Mouse (Mus musculus) cortical plate, adult 2 months (tissue): ENCODE data around the gene Rab42.
A peak's percentile ranks its signal among the peaks of the same experiment; 100 is the strongest.

ENCODE experiments used
- CTCF ChIP-seq: fragments of 200-500 bp; IDR thresholded peaks from 2 replicates; pipeline ENCODE4 v1.5.1; 2011; ENCODE audit warnings: mild to moderate bottlenecking, control low read depth, low read length; ENCODE audit not compliant: insufficient read depth; ENCODE audit errors: extremely low read depth
- POLR2A ChIP-seq: fragments of 200-500 bp; IDR thresholded peaks from 2 replicates; pipeline ENCODE4 v1.6.1; 2011; ENCODE audit warnings: mild to moderate bottlenecking, low read length, control low read depth; ENCODE audit not compliant: insufficient read depth; ENCODE audit errors: extremely low read depth

DNA sequence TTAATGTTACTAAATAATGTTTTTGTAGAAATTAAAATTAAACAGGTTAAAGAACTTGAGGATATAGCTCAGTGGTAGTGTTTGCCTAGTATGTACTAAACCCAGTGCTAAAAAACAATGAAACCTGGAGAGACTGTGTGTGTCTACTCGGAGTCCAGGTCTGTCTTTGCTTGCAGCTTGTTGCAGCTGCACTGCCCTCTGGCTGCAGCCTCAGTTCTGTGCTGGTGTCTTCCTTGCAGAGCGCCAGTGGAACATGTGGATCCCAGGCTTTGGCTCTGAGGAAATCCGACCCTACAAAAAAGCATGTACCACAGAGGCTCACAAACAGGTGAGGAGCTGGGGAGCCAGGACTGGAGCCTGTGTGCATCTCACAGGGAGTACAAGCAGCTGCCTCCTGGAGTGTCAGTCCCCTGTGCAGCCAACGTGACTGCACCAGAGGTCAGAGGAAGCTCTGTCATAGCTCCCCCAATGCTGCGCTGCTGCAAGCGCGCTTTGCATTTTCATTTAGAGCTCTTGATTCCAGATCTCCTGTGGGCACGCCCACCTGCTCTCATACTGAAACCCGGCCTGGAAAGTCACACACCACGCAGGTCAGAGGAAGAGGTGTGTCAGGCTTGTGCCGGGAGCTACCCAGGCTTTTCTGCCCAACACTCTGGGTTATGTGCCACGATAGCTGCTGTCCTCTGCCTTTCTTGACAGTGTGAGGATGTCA is 11.4 kb downstream of the Rab42 start:
- no peak for TF ChIP-seq POLR2A
- peak; percentile 19; the same call in 1 of the 2 replicates for TF ChIP-seq CTCF
